Mouse (Mus musculus): Measurements from ENCODE around the gene Pabpn1l.

GRCm38 (mm10) chr8:122584981-122585380, 37.6 kb downstream of the Pabpn1l start:
- TF ChIP-seq CTCF (IDR thresholded peaks at IDR 0.05) (no peak), POLR2A (IDR thresholded peaks at IDR 0.05; ENCODE audit: insufficient read depth, low read depth, low read length) (no peak), EP300 (IDR thresholded peaks at IDR 0.05; ENCODE audit: insufficient read depth, low read depth, low read length) (no peak)
